Mouse (Mus musculus) cerebellum, adult 2 months (tissue): ENCODE measurements around the gene Tsks.

Source experiments
- CTCF ChIP-seq: fragments of 200-500 bp; IDR thresholded peaks from 2 replicates; pipeline ENCODE4 v1.5.1; 2011; ENCODE audit warnings: low read depth, mild to moderate bottlenecking, control low read depth, low read length, moderate library complexity, borderline replicate concordance; ENCODE audit not compliant: insufficient read depth
- POLR2A ChIP-seq: fragments of 200-500 bp; IDR thresholded peaks from 2 replicates; pipeline ENCODE4 v1.6.1; 2011; ENCODE audit warnings: low read length, control low read depth, borderline replicate concordance; ENCODE audit not compliant: insufficient read depth

DNA sequence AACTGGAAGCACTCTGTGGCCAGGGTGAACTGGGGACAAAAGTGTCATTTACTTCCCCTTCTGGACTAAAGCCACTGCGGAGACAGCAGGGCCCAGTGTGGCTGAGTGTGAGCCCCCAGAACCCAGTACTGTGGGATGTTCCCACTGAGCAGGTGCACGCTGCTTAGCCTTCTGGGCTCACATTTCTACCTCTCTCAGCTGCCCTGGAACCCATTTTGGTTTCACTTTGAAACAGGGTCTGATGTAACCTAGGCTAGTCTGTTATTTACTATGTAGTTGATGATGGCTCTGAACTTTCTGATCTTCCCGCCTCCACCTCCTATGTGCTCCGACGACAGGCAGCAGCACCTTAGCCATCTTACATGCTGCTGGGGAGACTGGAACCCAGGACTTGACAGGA is 19.8 kb downstream of the Tsks start:
- no peak for TF ChIP-seq CTCF
- TF ChIP-seq POLR2A, result no peak
